Mouse (Mus musculus): ENCODE measurements around the gene Klhl6. TPM values are rescaled to one million over a fixed set of nuclear protein-coding genes. Genes with fewer than 3 reads are reported as not detected.

Gene Klhl6
- polyA plus RNA-seq, 1 experiment from 2014 or later, result 11.1 TPM

- WGBS (ENCODE audit: insufficient replicate concordance), result 45% methylated on average over 5 of the region's 5 CpGs
- H3K9me3 ChIP-seq (replicated peaks), result no peaks in the 10 kb centered on the region
- H3K9ac ChIP-seq, result no peak overlapping the region
- no peaks in the 10 kb centered on the region for H3K27me3 ChIP-seq
- 0 out of 2 replicates have a peak, but pooled peaks cover 10% of the 10 kb centered on the region for H3K4me1 ChIP-seq (replicated peaks)
- H3K36me3 ChIP-seq (replicated peaks), result no peaks in the 10 kb centered on the region
- H3K4me3 ChIP-seq (replicated peaks), result no peak overlapping the region
- no peak overlapping the region for H3K27ac ChIP-seq (replicated peaks)
- no peak overlapping the region for H3K4me2 ChIP-seq
- ATAC-seq (ENCODE audit: insufficient read depth), result no peak
These were observed 13.3 kb downstream of the Klhl6 start for GRCm38 (mm10) chr16:19969506-19969905.

- no peak for ATAC-seq (ENCODE audit: insufficient read depth)
- H3K9me3 ChIP-seq (replicated peaks), result no peaks in the 10 kb centered on the region
- no peak overlapping the region for H3K4me2 ChIP-seq
- no peaks in the 10 kb centered on the region for H3K27me3 ChIP-seq
- WGBS (ENCODE audit: insufficient replicate concordance), result 72% methylated on average over 4 of the region's 4 CpGs
- H3K27ac ChIP-seq (replicated peaks), result no peak overlapping the region
- no peak overlapping the region for H3K4me3 ChIP-seq (replicated peaks)
- H3K4me1 ChIP-seq (replicated peaks), result 0 out of 2 replicates have a peak, but pooled peaks cover 10% of the 10 kb centered on the region
- no peaks in the 10 kb centered on the region for H3K36me3 ChIP-seq (replicated peaks)
- H3K9ac ChIP-seq, result no peak overlapping the region
These were observed 14.2 kb downstream of the Klhl6 start for GRCm38 (mm10) chr16:19968666-19969065.

- Histone ChIP-seq H3K27me3 (no peaks in the 10 kb centered on the region), H3K4me3 (replicated peaks) (no peak overlapping the region), H3K4me2 (no peak overlapping the region), H3K4me1 (replicated peaks) (0 out of 2 replicates have a peak, but pooled peaks cover 10% of the 10 kb centered on the region), H3K36me3 (replicated peaks) (no peaks in the 10 kb centered on the region), H3K9me3 (replicated peaks) (no peaks in the 10 kb centered on the region), H3K27ac (replicated peaks) (no peak overlapping the region), H3K9ac (no peak overlapping the region)
- ATAC-seq (ENCODE audit: insufficient read depth), result no peak
- WGBS (ENCODE audit: insufficient replicate concordance), result 20% methylated on average over 1 of the region's 1 CpGs
These were observed 14.9 kb downstream of the Klhl6 start for GRCm38 (mm10) chr16:19967897-19968392.

GRCm38 (mm10) chr16:19966976-19967375, 15.9 kb downstream of the Klhl6 start:
- Histone ChIP-seq H3K27ac (replicated peaks) (no peak overlapping the region), H3K9me3 (replicated peaks) (no peaks in the 10 kb centered on the region), H3K27me3 (no peaks in the 10 kb centered on the region), H3K9ac (no peak overlapping the region), H3K4me2 (no peak overlapping the region), H3K4me3 (replicated peaks) (no peak overlapping the region), H3K36me3 (replicated peaks) (no peaks in the 10 kb centered on the region), H3K4me1 (replicated peaks) (0 out of 2 replicates have a peak, but pooled peaks cover 10% of the 10 kb centered on the region)
- no peak for ATAC-seq (ENCODE audit: insufficient read depth)

- no peak overlapping the region for H3K4me3 ChIP-seq (replicated peaks)
- ATAC-seq (ENCODE audit: insufficient read depth), result no peak
- H3K36me3 ChIP-seq (replicated peaks), result no peaks in the 10 kb centered on the region
- H3K4me2 ChIP-seq, result no peak overlapping the region
- 24% methylated on average over 1 of the region's 1 CpGs for WGBS (ENCODE audit: insufficient replicate concordance)
- H3K4me1 ChIP-seq (replicated peaks), result 0 out of 2 replicates have a peak, but pooled peaks cover 10% of the 10 kb centered on the region
- H3K9me3 ChIP-seq (replicated peaks), result no peaks in the 10 kb centered on the region
- no peak overlapping the region for H3K9ac ChIP-seq
- H3K27me3 ChIP-seq, result no peaks in the 10 kb centered on the region
- no peak overlapping the region for H3K27ac ChIP-seq (replicated peaks)
These were observed 16.4 kb downstream of the Klhl6 start for GRCm38 (mm10) chr16:19966437-19966836.

GRCm38 (mm10) chr16:19962951-19963350, 19.9 kb downstream of the Klhl6 start:
- Histone ChIP-seq H3K9me3 (replicated peaks) (no peaks in the 10 kb centered on the region), H3K4me3 (replicated peaks) (no peak overlapping the region), H3K4me1 (replicated peaks) (0 out of 2 replicates have a peak, but pooled peaks cover 10% of the 10 kb centered on the region), H3K36me3 (replicated peaks) (no peaks in the 10 kb centered on the region), H3K27ac (replicated peaks) (no peak overlapping the region), H3K27me3 (no peaks in the 10 kb centered on the region), H3K4me2 (no peak overlapping the region), H3K9ac (no peak overlapping the region)
- 57% methylated on average over 3 of the region's 3 CpGs for WGBS (ENCODE audit: insufficient replicate concordance)
- ATAC-seq (ENCODE audit: insufficient read depth), result no peak

GRCm38 (mm10) chr16:19961070-19961469, 21.8 kb downstream of the Klhl6 start:
- H3K9ac ChIP-seq, result no peak overlapping the region
- no peaks in the 10 kb centered on the region for H3K4me1 ChIP-seq (replicated peaks)
- H3K4me2 ChIP-seq, result no peak overlapping the region
- 63% methylated on average over 2 of the region's 2 CpGs for WGBS (ENCODE audit: insufficient replicate concordance)
- H3K27ac ChIP-seq (replicated peaks), result no peak overlapping the region
- H3K9me3 ChIP-seq (replicated peaks), result no peaks in the 10 kb centered on the region
- no peak overlapping the region for H3K4me3 ChIP-seq (replicated peaks)
- H3K36me3 ChIP-seq (replicated peaks), result no peaks in the 10 kb centered on the region
- no peaks in the 10 kb centered on the region for H3K27me3 ChIP-seq
- no peak for ATAC-seq (ENCODE audit: insufficient read depth)

- H3K4me2 ChIP-seq, result no peak overlapping the region
- H3K9ac ChIP-seq, result no peak overlapping the region
- WGBS (ENCODE audit: insufficient replicate concordance), result 45% methylated on average over 4 of the region's 4 CpGs
- no peak overlapping the region for H3K27ac ChIP-seq (replicated peaks)
- no peaks in the 10 kb centered on the region for H3K4me1 ChIP-seq (replicated peaks)
- H3K9me3 ChIP-seq (replicated peaks), result no peaks in the 10 kb centered on the region
- H3K36me3 ChIP-seq (replicated peaks), result no peaks in the 10 kb centered on the region
- no peak overlapping the region for H3K4me3 ChIP-seq (replicated peaks)
- ATAC-seq (ENCODE audit: insufficient read depth), result no peak
- H3K27me3 ChIP-seq, result no peaks in the 10 kb centered on the region
These were observed 22.3 kb downstream of the Klhl6 start for GRCm38 (mm10) chr16:19960407-19961058.

- H3K4me3 ChIP-seq (replicated peaks), result no peak overlapping the region
- no peaks in the 10 kb centered on the region for H3K4me1 ChIP-seq (replicated peaks)
- no peaks in the 10 kb centered on the region for H3K9me3 ChIP-seq (replicated peaks)
- H3K9ac ChIP-seq, result no peak overlapping the region
- 64% methylated on average over 5 of the region's 5 CpGs for WGBS (ENCODE audit: insufficient replicate concordance)
- no peaks in the 10 kb centered on the region for H3K27me3 ChIP-seq
- no peak for ATAC-seq (ENCODE audit: insufficient read depth)
- H3K27ac ChIP-seq (replicated peaks), result no peak overlapping the region
- H3K4me2 ChIP-seq, result no peak overlapping the region
- no peaks in the 10 kb centered on the region for H3K36me3 ChIP-seq (replicated peaks)
These were observed 25.8 kb downstream of the Klhl6 start for GRCm38 (mm10) chr16:19957051-19957450.

- no peaks in the 10 kb centered on the region for H3K36me3 ChIP-seq (replicated peaks)
- no peak overlapping the region for H3K9ac ChIP-seq
- no peak overlapping the region for H3K27ac ChIP-seq (replicated peaks)
- no peaks in the 10 kb centered on the region for H3K27me3 ChIP-seq
- no peak overlapping the region for H3K4me3 ChIP-seq (replicated peaks)
- H3K4me1 ChIP-seq (replicated peaks), result no peaks in the 10 kb centered on the region
- no peak for ATAC-seq (ENCODE audit: insufficient read depth)
- whole genome bisulfite sequencing (ENCODE audit: insufficient replicate concordance), result 60% methylated on average over 3 of the region's 3 CpGs
- no peak overlapping the region for H3K4me2 ChIP-seq
- no peaks in the 10 kb centered on the region for H3K9me3 ChIP-seq (replicated peaks)
These were observed 35.5 kb downstream of the Klhl6 start for GRCm38 (mm10) chr16:19947336-19947735.

- 59% methylated on average over 11 of the region's 11 CpGs for WGBS (ENCODE audit: insufficient replicate concordance)
These were observed 36.1 kb downstream of the Klhl6 start for GRCm38 (mm10) chr16:19946578-19947298.

More at GRCm38 (mm10) chr16:19946578-19947298, 36.1 kb downstream of the Klhl6 start:
- ATAC-seq (ENCODE audit: insufficient read depth), result no peak
- Histone ChIP-seq H3K27me3 (no peaks in the 10 kb centered on the region), H3K36me3 (replicated peaks) (no peaks in the 10 kb centered on the region), H3K9me3 (replicated peaks) (no peaks in the 10 kb centered on the region), H3K4me2 (no peak overlapping the region), H3K27ac (replicated peaks) (no peak overlapping the region), H3K4me1 (replicated peaks) (no peaks in the 10 kb centered on the region), H3K4me3 (replicated peaks) (no peak overlapping the region), H3K9ac (no peak overlapping the region)
